Mouse (Mus musculus): ENCODE measurements at regions not wholly inside any gene's neighbourhood (a gene's known extent, or its start where the extent isn't known, plus 50 kb on each side); places are given as distances from the start of the nearest gene placed in this dataset.

DNA sequence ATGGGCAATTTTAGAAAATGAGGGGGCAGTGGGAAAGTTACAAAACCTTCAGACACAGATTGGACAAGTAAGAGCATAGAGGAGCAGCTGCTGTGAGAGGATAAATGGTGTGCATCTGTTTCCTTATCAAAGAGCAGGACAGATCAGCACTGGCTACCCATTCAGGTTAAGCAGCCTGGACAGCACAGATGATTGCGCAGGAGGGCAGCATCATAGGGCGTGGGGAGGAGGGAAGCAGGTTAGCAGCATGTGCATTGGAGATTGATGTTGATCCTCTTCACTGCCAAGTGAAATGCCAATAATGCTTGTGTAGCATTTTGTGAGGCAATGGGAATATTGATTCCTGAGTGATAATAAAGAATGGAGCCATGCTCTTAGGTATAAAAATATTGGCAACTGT lies 171.9 kb downstream of the Gm11232 start:
- H3ac ChIP-seq (ENCODE audit: control insufficient read depth, insufficient read length, low read depth): no peak overlapping the region
- no peak overlapping the region for H3K4me3 ChIP-seq (ENCODE audit: insufficient read depth, poor library complexity, severe bottlenecking)
- no peaks in the 10 kb centered on the region for H3K79me3 ChIP-seq (ENCODE audit: low read depth)
- no peaks in the 10 kb centered on the region for H3K27me3 ChIP-seq (ENCODE audit: control insufficient read depth, insufficient read depth, insufficient read length)
- H3K36me3 ChIP-seq (ENCODE audit: control insufficient read depth, insufficient read depth): no peaks in the 10 kb centered on the region
- TF ChIP-seq MYOG (IDR thresholded peaks at IDR 0.05; ENCODE audit: control insufficient read depth, extremely low read depth, insufficient read length): no peak
- TF ChIP-seq FOSL1 (IDR thresholded peaks at IDR 0.05; ENCODE audit: insufficient read depth, low read length, poor library complexity, severe bottlenecking): no peak
- no peak for TF ChIP-seq MAX (IDR thresholded peaks at IDR 0.05)
- no peak for TF ChIP-seq USF1 (IDR thresholded peaks at IDR 0.05; ENCODE audit: low read depth)
- TF ChIP-seq CTCF (IDR thresholded peaks at IDR 0.05; ENCODE audit: control insufficient read depth, insufficient read depth, insufficient read length): no peak
- TF ChIP-seq MYOD1 (IDR thresholded peaks at IDR 0.05; ENCODE audit: control insufficient read depth, insufficient read length, low read depth): no peak
- TF ChIP-seq CEBPB (IDR thresholded peaks at IDR 0.05; ENCODE audit: low read depth): no peak
- H3K79me2 ChIP-seq (ENCODE audit: control insufficient read depth, insufficient read depth): no peaks in the 10 kb centered on the region

DNA sequence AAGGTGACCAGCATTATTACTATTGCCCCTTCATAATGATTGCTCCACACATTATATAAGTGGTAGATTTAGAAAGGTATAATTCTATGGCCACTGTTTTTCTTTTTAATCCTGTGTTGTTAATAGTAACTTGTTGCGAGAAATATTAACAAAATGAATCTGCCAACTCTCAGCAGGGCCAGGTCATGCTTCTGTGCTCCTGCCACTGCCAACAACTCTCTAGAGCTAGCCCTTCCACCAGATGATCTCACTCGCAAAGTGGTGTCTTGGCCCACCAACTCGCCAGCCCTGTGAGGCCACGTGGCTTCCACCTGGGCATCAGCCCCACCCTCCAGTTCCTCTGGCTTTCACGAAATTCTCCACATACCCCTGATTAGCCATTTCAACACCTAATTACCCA lies 197.1 kb downstream of the Gm11232 start:
- Histone ChIP-seq H3K79me3 (ENCODE audit: low read depth) (no peaks in the 10 kb centered on the region), H3K4me3 (ENCODE audit: insufficient read depth, poor library complexity, severe bottlenecking) (no peak overlapping the region), H3K36me3 (ENCODE audit: control insufficient read depth, insufficient read depth) (no peaks in the 10 kb centered on the region), H3ac (ENCODE audit: control insufficient read depth, insufficient read length, low read depth) (no peak overlapping the region), H3K27me3 (ENCODE audit: control insufficient read depth, insufficient read depth, insufficient read length) (no peaks in the 10 kb centered on the region), H3K79me2 (ENCODE audit: control insufficient read depth, insufficient read depth) (no peaks in the 10 kb centered on the region)
- TF ChIP-seq MYOG (IDR thresholded peaks at IDR 0.05; ENCODE audit: control insufficient read depth, extremely low read depth, insufficient read length) (no peak), MYOD1 (IDR thresholded peaks at IDR 0.05; ENCODE audit: control insufficient read depth, insufficient read length, low read depth) (no peak), CTCF (IDR thresholded peaks at IDR 0.05; ENCODE audit: control insufficient read depth, insufficient read depth, insufficient read length) (no peak), USF1 (IDR thresholded peaks at IDR 0.05; ENCODE audit: low read depth) (no peak)

DNA sequence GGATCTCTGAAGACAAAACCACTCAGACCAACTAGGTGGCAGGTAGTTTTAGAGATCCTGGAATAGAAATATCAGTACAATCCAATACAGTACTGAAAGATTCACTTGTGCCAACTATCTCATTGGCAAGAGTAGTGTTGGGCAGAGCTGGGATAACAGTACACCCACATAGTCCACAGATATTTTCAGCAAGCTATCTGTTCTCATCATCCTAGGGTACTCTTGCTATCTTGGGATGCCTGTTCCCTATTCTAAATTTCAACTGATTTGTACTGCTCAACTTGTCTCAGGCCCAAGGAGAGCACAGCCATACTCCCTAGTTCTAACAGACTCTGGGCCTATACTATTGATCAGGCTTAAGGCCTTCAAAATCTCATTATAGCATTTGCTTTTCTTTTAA lies 218.6 kb downstream of the Gm11232 start:
- H3K79me2 ChIP-seq (ENCODE audit: control insufficient read depth, insufficient read depth): no peaks in the 10 kb centered on the region
- H3K79me3 ChIP-seq (ENCODE audit: low read depth): no peaks in the 10 kb centered on the region
- TF ChIP-seq CTCF (IDR thresholded peaks at IDR 0.05; ENCODE audit: control insufficient read depth, insufficient read depth, insufficient read length): no peak
- TF ChIP-seq USF1 (IDR thresholded peaks at IDR 0.05; ENCODE audit: low read depth): no peak
- TF ChIP-seq MYOD1 (IDR thresholded peaks at IDR 0.05; ENCODE audit: control insufficient read depth, insufficient read length, low read depth): no peak
- TF ChIP-seq MAX (IDR thresholded peaks at IDR 0.05): no peak
- TF ChIP-seq CEBPB (IDR thresholded peaks at IDR 0.05; ENCODE audit: low read depth): no peak
- TF ChIP-seq FOSL1 (IDR thresholded peaks at IDR 0.05; ENCODE audit: insufficient read depth, low read length, poor library complexity, severe bottlenecking): no peak
- H3K4me3 ChIP-seq (ENCODE audit: insufficient read depth, poor library complexity, severe bottlenecking): no peak overlapping the region
- H3K36me3 ChIP-seq (ENCODE audit: control insufficient read depth, insufficient read depth): no peaks in the 10 kb centered on the region
- H3ac ChIP-seq (ENCODE audit: control insufficient read depth, insufficient read length, low read depth): no peak overlapping the region
- no peaks in the 10 kb centered on the region for H3K27me3 ChIP-seq (ENCODE audit: control insufficient read depth, insufficient read depth, insufficient read length)

DNA sequence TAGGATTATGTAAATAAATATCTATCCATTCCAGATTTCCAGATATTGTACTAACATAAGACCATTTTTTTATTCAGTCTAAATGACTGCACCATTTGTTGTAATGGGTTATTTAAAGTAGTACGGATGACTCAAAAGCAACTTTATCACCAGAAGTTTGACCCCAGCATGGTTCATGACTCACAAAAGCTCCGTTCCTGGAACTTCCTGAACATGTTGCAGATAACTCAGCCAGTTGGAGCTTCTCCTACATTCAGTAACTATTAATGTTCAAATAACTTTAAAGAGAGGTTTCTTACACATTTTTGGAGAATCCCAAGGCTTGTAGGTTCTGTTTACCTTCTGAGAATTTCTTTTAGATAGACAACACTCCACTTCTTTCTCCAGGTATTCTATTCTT lies 219.8 kb downstream of the Gm11232 start:
- H3K79me2 ChIP-seq (ENCODE audit: control insufficient read depth, insufficient read depth): no peaks in the 10 kb centered on the region
- H3K79me3 ChIP-seq (ENCODE audit: low read depth): no peaks in the 10 kb centered on the region
- TF ChIP-seq MYOG (IDR thresholded peaks at IDR 0.05; ENCODE audit: control insufficient read depth, extremely low read depth, insufficient read length): no peak
- no peak for TF ChIP-seq FOSL1 (IDR thresholded peaks at IDR 0.05; ENCODE audit: insufficient read depth, low read length, poor library complexity, severe bottlenecking)
- no peak for TF ChIP-seq CEBPB (IDR thresholded peaks at IDR 0.05; ENCODE audit: low read depth)
- no peak for TF ChIP-seq USF1 (IDR thresholded peaks at IDR 0.05; ENCODE audit: low read depth)
- H3K36me3 ChIP-seq (ENCODE audit: control insufficient read depth, insufficient read depth): no peaks in the 10 kb centered on the region
- H3ac ChIP-seq (ENCODE audit: control insufficient read depth, insufficient read length, low read depth): no peak overlapping the region
- no peak overlapping the region for H3K4me3 ChIP-seq (ENCODE audit: insufficient read depth, poor library complexity, severe bottlenecking)
- no peaks in the 10 kb centered on the region for H3K27me3 ChIP-seq (ENCODE audit: control insufficient read depth, insufficient read depth, insufficient read length)

DNA sequence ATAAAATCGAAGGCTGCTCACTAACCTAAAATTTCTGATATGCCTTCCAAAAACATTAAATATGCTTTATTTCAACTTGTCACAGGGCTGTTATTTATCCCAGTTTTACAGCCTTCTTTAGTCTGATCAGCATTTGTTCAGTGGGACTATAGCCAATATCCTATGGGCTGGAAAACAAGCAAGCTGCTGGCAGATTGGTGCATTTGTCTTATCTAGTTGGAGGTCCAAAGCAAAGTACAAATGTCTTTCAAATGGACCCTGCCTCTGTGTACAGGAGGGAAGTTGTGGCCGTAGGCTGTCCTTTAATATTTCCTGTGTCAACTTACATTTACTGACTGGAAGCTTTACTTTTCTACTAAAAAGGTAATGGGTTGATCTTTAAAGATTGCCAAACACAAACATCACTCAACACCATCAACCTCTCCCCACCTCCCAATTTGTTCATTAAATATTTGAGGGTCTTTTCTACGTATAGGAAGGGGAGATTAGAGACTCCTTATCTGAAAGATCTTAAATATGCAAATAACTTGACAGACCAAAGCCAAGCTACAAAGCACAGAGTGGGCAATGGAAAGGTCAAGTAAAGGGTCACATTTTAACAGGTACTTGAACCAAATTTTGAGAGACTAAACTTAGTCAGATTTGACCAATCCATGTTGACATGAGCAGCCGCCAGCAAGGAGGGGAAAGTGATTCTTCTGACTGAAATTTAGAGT lies 233.4 kb downstream of the Gm11232 start:
- no peak for TF ChIP-seq CTCF (IDR thresholded peaks at IDR 0.05; ENCODE audit: control insufficient read depth, insufficient read depth, insufficient read length)
- H3K36me3 ChIP-seq (ENCODE audit: control insufficient read depth, insufficient read depth): no peaks in the 10 kb centered on the region
- no peak overlapping the region for H3K4me3 ChIP-seq (ENCODE audit: insufficient read depth, poor library complexity, severe bottlenecking)
- no peak overlapping the region for H3ac ChIP-seq (ENCODE audit: control insufficient read depth, insufficient read length, low read depth)
- no peaks in the 10 kb centered on the region for H3K79me2 ChIP-seq (ENCODE audit: control insufficient read depth, insufficient read depth)
- H3K27me3 ChIP-seq (ENCODE audit: control insufficient read depth, insufficient read depth, insufficient read length): no peaks in the 10 kb centered on the region
- H3K79me3 ChIP-seq (ENCODE audit: low read depth): no peaks in the 10 kb centered on the region

DNA sequence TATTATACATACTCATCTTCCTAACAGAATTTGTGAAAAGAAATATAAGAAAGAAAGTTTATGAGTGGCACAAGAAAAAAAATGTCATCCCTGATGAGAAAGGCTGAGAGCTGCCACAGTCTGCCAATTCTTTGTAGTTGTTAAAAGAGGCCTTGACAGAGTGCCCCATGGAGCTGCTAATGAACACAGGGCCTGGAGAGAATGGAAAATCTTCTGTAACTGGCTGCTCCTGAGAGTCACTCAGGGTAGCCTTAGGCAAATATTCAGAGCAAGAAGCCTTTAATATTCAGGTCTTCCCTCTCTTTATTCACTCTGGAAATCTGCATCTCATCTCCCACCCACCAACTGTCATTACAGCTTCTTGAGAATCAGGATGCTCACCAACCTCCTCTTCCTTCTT lies 237.0 kb downstream of the Gm11232 start:
- Histone ChIP-seq H3ac (ENCODE audit: control insufficient read depth, insufficient read length, low read depth) (no peak overlapping the region), H3K4me3 (ENCODE audit: insufficient read depth, poor library complexity, severe bottlenecking) (no peak overlapping the region), H3K79me3 (ENCODE audit: low read depth) (no peaks in the 10 kb centered on the region), H3K27me3 (ENCODE audit: control insufficient read depth, insufficient read depth, insufficient read length) (no peaks in the 10 kb centered on the region), H3K79me2 (ENCODE audit: control insufficient read depth, insufficient read depth) (no peaks in the 10 kb centered on the region), H3K36me3 (ENCODE audit: control insufficient read depth, insufficient read depth) (no peaks in the 10 kb centered on the region)
- no peak for TF ChIP-seq MYOG (IDR thresholded peaks at IDR 0.05; ENCODE audit: control insufficient read depth, extremely low read depth, insufficient read length)
- no peak for TF ChIP-seq CTCF (IDR thresholded peaks at IDR 0.05; ENCODE audit: control insufficient read depth, insufficient read depth, insufficient read length)
- no peak for TF ChIP-seq CEBPB (IDR thresholded peaks at IDR 0.05; ENCODE audit: low read depth)
- TF ChIP-seq FOSL1 (IDR thresholded peaks at IDR 0.05; ENCODE audit: insufficient read depth, low read length, poor library complexity, severe bottlenecking): no peak
- no peak for TF ChIP-seq MAX (IDR thresholded peaks at IDR 0.05)
- TF ChIP-seq USF1 (IDR thresholded peaks at IDR 0.05; ENCODE audit: low read depth): no peak
